21 mouse cellular contexts compared by ENCODE assay signal in the genomic region with DNA sequence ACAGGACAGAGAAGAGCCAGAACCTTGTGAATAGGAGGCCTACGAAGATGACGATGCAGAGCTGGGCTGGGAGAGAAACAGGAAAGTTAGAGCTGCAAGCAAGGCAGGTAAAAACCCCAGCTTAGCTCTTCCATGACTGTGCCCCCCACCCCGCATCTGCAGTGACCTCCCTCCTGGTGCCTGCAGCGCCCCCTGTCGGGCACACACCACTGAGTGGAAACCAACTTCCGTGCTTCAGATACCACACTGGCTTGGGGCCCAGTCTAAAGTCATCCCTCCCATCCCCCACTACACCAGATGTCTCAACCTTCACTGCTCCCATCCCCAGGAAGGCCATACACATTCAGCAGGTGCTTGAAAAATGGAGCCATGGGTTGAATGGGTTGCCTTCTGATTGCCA. TPM values are rescaled to one million over a fixed set of nuclear protein-coding genes. Genes with fewer than 3 reads are reported as not detected.
DNase-seq lines count a peak whose midpoint lies in the region; ATAC-seq and TF ChIP-seq lines count a peak whose summit lies in the region.
"Had no signal": no experiment of that assay in that cellular context is flagged by ENCODE, and none has a peak within 500 bp of the region (broad histone marks: within the 10 kb centered on the region; RNA-seq: fewer than 3 reads in every experiment).

No protein-coding gene starts in this region.

- WGBS in heart, postnatal 0 days: 59% methylated on average over 6 of the region's 6 CpGs
- 61% methylated on average over 6 of the region's 6 CpGs for WGBS in liver, postnatal 0 days (ENCODE audit: insufficient replicate concordance)
- WGBS in liver, embryonic 12.5 days (ENCODE audit: insufficient replicate concordance): 64% methylated on average over 6 of the region's 6 CpGs
- WGBS in midbrain, embryonic 13.5 days: 72% methylated on average over 6 of the region's 6 CpGs

- no peaks in the 10 kb centered on the region for H3K4me1 ChIP-seq in heart, postnatal 0 days (ENCODE audit: control insufficient read depth, insufficient read depth)
- peaks cover 39% of the 10 kb centered on the region for H3K4me1 ChIP-seq in liver, postnatal 0 days (ENCODE audit: insufficient read depth)
- peaks cover 20% of the 10 kb centered on the region for H3K4me1 ChIP-seq in liver, embryonic 12.5 days
- peaks cover 17% of the 10 kb centered on the region for H3K4me1 ChIP-seq in E14TG2a.4 (replicated peaks; ENCODE audit: low read depth, low read length)
- H3K4me1 ChIP-seq in midbrain, embryonic 13.5 days (replicated peaks): peaks cover 6% of the 10 kb centered on the region

- H3K36me3 ChIP-seq in heart, postnatal 0 days (replicated peaks; ENCODE audit: control insufficient read depth, insufficient read depth, low read length): no peaks in the 10 kb centered on the region
- H3K36me3 ChIP-seq in liver, postnatal 0 days (replicated peaks; ENCODE audit: insufficient read depth, low read length): no peaks in the 10 kb centered on the region; the same call in none of the 2 replicates
- H3K36me3 ChIP-seq in liver, embryonic 12.5 days: 0 out of 2 replicates have a peak, but pooled peaks cover 5% of the 10 kb centered on the region
- H3K36me3 ChIP-seq in E14TG2a.4 (ENCODE audit: insufficient read depth, low read length): no peaks in the 10 kb centered on the region
- H3K36me3 ChIP-seq in midbrain, embryonic 13.5 days: no peaks in the 10 kb centered on the region
- H3K36me3 ChIP-seq: embryonic facial prominence, embryonic 13.5 days; hindbrain, embryonic 15.5 days; liver, embryonic 13.5 days had no signal

- H3K4me3 ChIP-seq in heart, postnatal 0 days (ENCODE audit: low read depth, low read length): no peak overlapping the region
- H3K4me3 ChIP-seq in liver, postnatal 0 days (ENCODE audit: low read depth, low read length): no peak overlapping the region
- no peak overlapping the region for H3K4me3 ChIP-seq in liver, embryonic 12.5 days
- H3K4me3 ChIP-seq in E14TG2a.4 (replicated peaks; ENCODE audit: low read length): no peak overlapping the region
- no peak overlapping the region for H3K4me3 ChIP-seq in midbrain, embryonic 13.5 days (replicated peaks)
- H3K4me3 ChIP-seq: embryonic facial prominence, embryonic 13.5 days; heart, embryonic 10.5 days; hindbrain, embryonic 15.5 days; liver, embryonic 13.5 days had no signal

- no peaks in the 10 kb centered on the region for H3K9me3 ChIP-seq in heart, postnatal 0 days (replicated peaks; ENCODE audit: control insufficient read depth, low read length)
- H3K9me3 ChIP-seq in liver, postnatal 0 days (ENCODE audit: low read length): no peaks in the 10 kb centered on the region
- H3K9me3 ChIP-seq in liver, embryonic 12.5 days (replicated peaks): no peaks in the 10 kb centered on the region
- H3K9me3 ChIP-seq in E14TG2a.4 (ENCODE audit: low read length): no peaks in the 10 kb centered on the region
- no peaks in the 10 kb centered on the region for H3K9me3 ChIP-seq in midbrain, embryonic 13.5 days
- H3K9me3 ChIP-seq: embryonic facial prominence, embryonic 13.5 days; heart, embryonic 10.5 days; hindbrain, embryonic 15.5 days; liver, embryonic 13.5 days had no signal

- H3K9ac ChIP-seq in heart, postnatal 0 days (replicated peaks; ENCODE audit: low read depth, low read length): no peak overlapping the region
- no peak overlapping the region for H3K9ac ChIP-seq in liver, postnatal 0 days (replicated peaks)
- no peak overlapping the region for H3K9ac ChIP-seq in liver, embryonic 12.5 days
- no peak overlapping the region for H3K9ac ChIP-seq in midbrain, embryonic 13.5 days (replicated peaks)
- H3K9ac ChIP-seq: embryonic facial prominence, embryonic 13.5 days; hindbrain, embryonic 15.5 days; liver, embryonic 13.5 days had no signal

- no peaks in the 10 kb centered on the region for H3K27me3 ChIP-seq in heart, postnatal 0 days (ENCODE audit: control insufficient read depth, insufficient read depth, low read length)
- H3K27me3 ChIP-seq in liver, postnatal 0 days (ENCODE audit: insufficient read depth, low read length): no peaks in the 10 kb centered on the region
- H3K27me3 ChIP-seq in liver, embryonic 12.5 days (replicated peaks): peaks cover 7% of the 10 kb centered on the region
- H3K27me3 ChIP-seq in E14TG2a.4 (ENCODE audit: insufficient read depth, low read length): peaks cover 15% of the 10 kb centered on the region
- peaks cover 4% of the 10 kb centered on the region; the same call in 1 of the 2 replicates for H3K27me3 ChIP-seq in midbrain, embryonic 13.5 days

- H3K27ac ChIP-seq in heart, postnatal 0 days (ENCODE audit: low read depth): no peak overlapping the region
- H3K27ac ChIP-seq in liver, postnatal 0 days (ENCODE audit: low read depth): no peak overlapping the region
- H3K27ac ChIP-seq in liver, embryonic 12.5 days: no peak overlapping the region
- H3K27ac ChIP-seq in midbrain, embryonic 13.5 days: no peak overlapping the region
- H3K27ac ChIP-seq: embryonic facial prominence, embryonic 13.5 days; heart, embryonic 10.5 days; hindbrain, embryonic 15.5 days; liver, embryonic 13.5 days; stomach, postnatal 0 days had no signal

- ATAC-seq in heart, postnatal 0 days (ENCODE audit: insufficient read depth, low read depth): no peak
- no peak for ATAC-seq in liver, postnatal 0 days
- no peak for ATAC-seq in liver, embryonic 12.5 days
- no peak for ATAC-seq in midbrain, embryonic 13.5 days
- ATAC-seq: activated CD4-positive, CD25-positive, alpha-beta regulatory T cell, adult 4 months had no signal

- DNase-seq in heart, postnatal 0 days (ENCODE audit: low spot score): no peak
- DNase-seq in heart, adult 8-10 months (ENCODE audit: low spot score): no peak
- no peak for DNase-seq in liver, postnatal 0 days
- peak; percentile 33 for DNase-seq in R1 (ENCODE audit: low read depth, low spot score)
- DNase-seq: adrenal gland, postnatal 14 days; cerebellum, adult 2 months; gastrocnemius, postnatal 14 days; kidney, adult 8-10 months; layer of hippocampus, postnatal 36 days; liver, embryonic 13.5 days; lung, postnatal 14 days had no signal

- no peak for TF ChIP-seq EP300 in heart, postnatal 0 days (IDR thresholded peaks at IDR 0.05; ENCODE audit: low read depth)
- TF ChIP-seq EP300 in liver, postnatal 0 days (IDR thresholded peaks at IDR 0.05; ENCODE audit: low read depth): no peak

- peak; percentile 10; the same call in 1 of the 2 replicates for TF ChIP-seq CTCF in heart, postnatal 0 days (IDR thresholded peaks at IDR 0.05; ENCODE audit: low read depth)
- TF ChIP-seq CTCF in liver, postnatal 0 days (IDR thresholded peaks at IDR 0.05; ENCODE audit: low read depth): peak; percentile 43; the same call in 1 of the 2 replicates
- TF ChIP-seq CTCF in E14TG2a.4 (conservative IDR thresholded peaks at IDR 0.05; ENCODE audit: low read length): peak; percentile 28

- no peak overlapping the region for H3K4me2 ChIP-seq in heart, postnatal 0 days (ENCODE audit: low read depth, low read length)
- no peak overlapping the region for H3K4me2 ChIP-seq in liver, postnatal 0 days (ENCODE audit: low read depth, low read length)
- H3K4me2 ChIP-seq in liver, embryonic 12.5 days: no peak overlapping the region
- no peak overlapping the region for H3K4me2 ChIP-seq in midbrain, embryonic 13.5 days (replicated peaks)
- H3K4me2 ChIP-seq: embryonic facial prominence, embryonic 13.5 days; hindbrain, embryonic 15.5 days; liver, embryonic 13.5 days had no signal

RNA-seq across cellular contexts. Expression of gene Mogat2, which starts 5.8 kb away (rescaled TPM):
- not detected in 2 replicates for total RNA-seq in heart, postnatal 0 days (2014; rRNA removed; ENCODE audit: low replicate concordance)
- polyA plus RNA-seq in heart, postnatal 0 days (2015; fragmentation: Nextera tagmentation; extraction: Ambion mirVana): 0.25 and 0.40 TPM in 2 replicates
- not detected for total RNA-seq in heart, adult 8-10 months (2022)
- polyA plus RNA-seq in liver, postnatal 0 days (2015; fragmentation: Nextera tagmentation; extraction: Ambion mirVana): 3.9 and 4.0 TPM in 2 replicates
- 28.8 and 33.9 TPM in 2 replicates for polyA plus RNA-seq in liver, embryonic 12.5 days (2016; fragmentation: Nextera tagmentation; extraction: Ambion mirVana)
- polyA plus RNA-seq in midbrain, embryonic 13.5 days (2015; fragmentation: Nextera tagmentation; extraction: Ambion mirVana): 2.2 and 3.0 TPM in 2 replicates
- total RNA-seq: heart, postnatal 25 days; layer of hippocampus, postnatal 36 days; left cerebral cortex, postnatal 36 days had no signal
- polyA plus RNA-seq: activated CD4-positive, CD25-positive, alpha-beta regulatory T cell, adult 4 months; cerebellum, adult 2 months had no signal

RNA-seq across cellular contexts. Expression of gene Map6, which starts 34.7 kb away (rescaled TPM):
- 1.5 and 3.7 TPM in 2 replicates for total RNA-seq in heart, postnatal 0 days (2014; rRNA removed; ENCODE audit: low replicate concordance)
- 1.8 and 2.5 TPM in 2 replicates for polyA plus RNA-seq in heart, postnatal 0 days (2015; fragmentation: Nextera tagmentation; extraction: Ambion mirVana)
- total RNA-seq in heart, adult 8-10 months (2022): 1 to 10 TPM; 3.0 to 5.1 (median 3.6) TPM
- 0.06 TPM in 2 replicates for polyA plus RNA-seq in liver, postnatal 0 days (2015; fragmentation: Nextera tagmentation; extraction: Ambion mirVana)
- 0.13 and 0.25 TPM in 2 replicates for polyA plus RNA-seq in liver, embryonic 12.5 days (2016; fragmentation: Nextera tagmentation; extraction: Ambion mirVana)
- polyA plus RNA-seq in midbrain, embryonic 13.5 days (2015; fragmentation: Nextera tagmentation; extraction: Ambion mirVana): 102 and 106 TPM in 2 replicates

RNA-seq across cellular contexts. Expression of gene Dgat2, which starts 50.1 kb away (rescaled TPM):
- total RNA-seq in heart, postnatal 0 days (2014; rRNA removed; ENCODE audit: low replicate concordance): 114 and 121 TPM in 2 replicates
- 112 and 115 TPM in 2 replicates for polyA plus RNA-seq in heart, postnatal 0 days (2015; fragmentation: Nextera tagmentation; extraction: Ambion mirVana)
- total RNA-seq in heart, adult 8-10 months (2022): 100 to 1,000 TPM; 341 to 454 (median 381) TPM
- polyA plus RNA-seq in liver, postnatal 0 days (2015; fragmentation: Nextera tagmentation; extraction: Ambion mirVana): 226 and 249 TPM in 2 replicates
- 57.5 and 59.3 TPM in 2 replicates for polyA plus RNA-seq in liver, embryonic 12.5 days (2016; fragmentation: Nextera tagmentation; extraction: Ambion mirVana)
- polyA plus RNA-seq in midbrain, embryonic 13.5 days (2015; fragmentation: Nextera tagmentation; extraction: Ambion mirVana): 11.1 and 12.8 TPM in 2 replicates

Comparison
In these comparisons a context has a peak if more than half of its experiments do, and no peak if none do; other contexts are left out.
1. RNA of gene Map6, which starts 34.7 kb away (polyA plus RNA-seq): 102 to 106 TPM in midbrain, embryonic 13.5 days; 1.8 to 2.5 TPM in heart, postnatal 0 days, 0.13 to 0.25 TPM in liver, embryonic 12.5 days and 0.06 TPM in liver, postnatal 0 days; every median in the first group is over 10 times any median in the second.
2. Peak in every context shown above with its lines, with median percentiles within 50 percentile points of each other: CTCF ChIP-seq.